Mouse (Mus musculus) intestine, embryonic 15.5 days (tissue): Measurements from ENCODE around the gene Mall. TPM values are rescaled to one million over a fixed set of nuclear protein-coding genes. Genes with fewer than 3 reads are reported as not detected.

ENCODE experiments used
- ATAC-seq: fragments of 200-750 bp; cut with Nextera tagmentation; 2 replicates; pipeline ENCODE4 v1.8.0; 2017; ENCODE audit warnings: moderate TSS enrichment, moderate library complexity
- H3K27ac ChIP-seq: fragments of 300-500 bp; sonication (generic); 2 replicates; pipeline ENCODE4 v1.5.1; 2015; ENCODE audit warnings: mild to moderate bottlenecking, inconsistent platforms
- H3K27me3 ChIP-seq: fragments of 300-500 bp; sonication (generic); replicated peaks from 2 replicates; pipeline ENCODE4 v1.6.1; 2015; ENCODE audit warnings: inconsistent platforms
- H3K36me3 ChIP-seq: fragments of 300-500 bp; sonication (generic); 2 replicates; pipeline ENCODE4 v1.6.1; 2015; ENCODE audit warnings: inconsistent platforms
- H3K4me1 ChIP-seq: fragments of 300-500 bp; sonication (generic); replicated peaks from 2 replicates; pipeline ENCODE4 v1.6.1; 2015; ENCODE audit warnings: inconsistent platforms
- H3K4me2 ChIP-seq: fragments of 300-500 bp; sonication (generic); replicated peaks from 2 replicates; pipeline ENCODE4 v1.6.1; 2015; ENCODE audit warnings: mild to moderate bottlenecking, inconsistent platforms
- H3K4me3 ChIP-seq: fragments of 300-500 bp; sonication (generic); replicated peaks from 2 replicates; pipeline ENCODE4 v1.5.1; 2015; ENCODE audit warnings: inconsistent platforms
- H3K9ac ChIP-seq: fragments of 300-500 bp; sonication (generic); 2 replicates; pipeline ENCODE4 v1.6.1; 2015; ENCODE audit warnings: inconsistent platforms
- H3K9me3 ChIP-seq: fragments of 300-500 bp; sonication (generic); 2 replicates; pipeline ENCODE4 v1.6.1; 2016; ENCODE audit warnings: inconsistent platforms
- WGBS: fragments of 180-500 bp; shearing (Covaris S2); methylation state at CpG from one replicate; pipeline ENCODE4 v1.1.7; 2015; 5-methylcytosine and 5-hydroxymethylcytosine counted together
- polyA plus RNA-seq: library from polyadenylated mRNA; unstranded; fragments of >200 nt; fragmentation: Nextera tagmentation; extraction: Ambion mirVana; gene quantifications from 2 replicates; pipeline ENCODE4 v1.2.1, GENCODE M21; 2015

Mall gene
- polyA plus RNA-seq, 1 experiment from 2014 or later = 21.4 TPM

GRCm38 (mm10) chr2:127723193-127723592 lies 6.5 kb downstream of the Mall start:
- no peak overlapping the region for H3K4me2 ChIP-seq
- no peak for ATAC-seq
- H3K4me1 ChIP-seq = peaks cover 21% of the 10 kb centered on the region
- no peaks in the 10 kb centered on the region for H3K27me3 ChIP-seq
- no peak overlapping the region for H3K4me3 ChIP-seq
- H3K27ac ChIP-seq = peak overlapping the region; percentile 44; the same call in 1 of the 2 replicates
- H3K9ac ChIP-seq = no peak overlapping the region
- WGBS = 55% methylated on average over 4 of the region's 4 CpGs
- H3K36me3 ChIP-seq = no peaks in the 10 kb centered on the region
- no peaks in the 10 kb centered on the region for H3K9me3 ChIP-seq

GRCm38 (mm10) chr2:127722176-127722892 lies 7.4 kb downstream of the Mall start:
- Histone ChIP-seq H3K9ac (no peak overlapping the region), H3K9me3 (no peaks in the 10 kb centered on the region), H3K4me1 (peaks cover 21% of the 10 kb centered on the region), H3K4me2 (no peak overlapping the region), H3K36me3 (no peaks in the 10 kb centered on the region), H3K4me3 (no peak overlapping the region), H3K27me3 (no peaks in the 10 kb centered on the region), H3K27ac (peak overlapping the region; percentile 82)
- WGBS = 28% methylated on average over 7 of the region's 7 CpGs
- ATAC-seq = peak; percentile 91

DNA sequence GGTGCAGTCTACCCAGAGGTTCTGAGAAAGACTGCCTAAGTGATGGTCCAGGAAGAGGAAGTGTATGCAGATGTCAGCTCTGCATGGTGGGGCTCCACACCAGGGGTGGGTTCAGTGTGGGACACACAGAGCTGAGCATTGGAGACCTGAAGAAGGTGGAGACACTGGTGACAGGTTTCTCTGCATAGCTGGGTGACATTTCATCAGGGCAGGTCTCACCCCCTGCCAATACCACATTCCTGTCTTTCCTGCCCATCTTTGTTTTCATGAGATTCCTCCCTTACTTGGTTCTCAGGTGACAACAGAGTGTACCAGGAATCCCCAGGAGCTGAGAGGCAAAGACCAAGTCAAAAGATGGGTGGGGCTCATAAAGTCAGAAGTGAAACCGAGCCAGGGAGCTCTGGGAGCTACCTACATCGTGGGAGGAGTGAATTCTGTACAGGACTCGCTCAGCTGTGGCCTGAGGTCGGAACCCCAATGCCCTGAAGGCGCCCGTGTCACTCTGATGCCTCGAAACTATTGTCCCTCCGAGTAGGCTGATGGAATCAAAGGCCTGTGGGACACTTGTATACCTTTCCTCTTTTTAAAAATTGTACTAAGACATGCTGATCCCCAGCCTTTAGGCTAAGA lies 10.8 kb downstream of the Mall start:
- 70% methylated on average over 8 of the region's 8 CpGs for WGBS
- no peak for ATAC-seq
- Histone ChIP-seq H3K27ac (no peak overlapping the region), H3K4me3 (no peak overlapping the region), H3K27me3 (no peaks in the 10 kb centered on the region), H3K9ac (no peak overlapping the region), H3K4me1 (peaks cover 18% of the 10 kb centered on the region), H3K4me2 (no peak overlapping the region), H3K9me3 (no peaks in the 10 kb centered on the region), H3K36me3 (no peaks in the 10 kb centered on the region)

- H3K4me3 ChIP-seq = no peak overlapping the region
- H3K9ac ChIP-seq = no peak overlapping the region
- no peak overlapping the region for H3K27ac ChIP-seq
- H3K36me3 ChIP-seq = no peaks in the 10 kb centered on the region
- no peaks in the 10 kb centered on the region for H3K4me1 ChIP-seq
- no peak overlapping the region for H3K4me2 ChIP-seq
- no peaks in the 10 kb centered on the region for H3K27me3 ChIP-seq
- WGBS = 42% methylated on average over 3 of the region's 3 CpGs
- no peak for ATAC-seq
- H3K9me3 ChIP-seq = no peaks in the 10 kb centered on the region
Measured at GRCm38 (mm10) chr2:127714726-127715125, 15.0 kb downstream of the Mall start.

DNA sequence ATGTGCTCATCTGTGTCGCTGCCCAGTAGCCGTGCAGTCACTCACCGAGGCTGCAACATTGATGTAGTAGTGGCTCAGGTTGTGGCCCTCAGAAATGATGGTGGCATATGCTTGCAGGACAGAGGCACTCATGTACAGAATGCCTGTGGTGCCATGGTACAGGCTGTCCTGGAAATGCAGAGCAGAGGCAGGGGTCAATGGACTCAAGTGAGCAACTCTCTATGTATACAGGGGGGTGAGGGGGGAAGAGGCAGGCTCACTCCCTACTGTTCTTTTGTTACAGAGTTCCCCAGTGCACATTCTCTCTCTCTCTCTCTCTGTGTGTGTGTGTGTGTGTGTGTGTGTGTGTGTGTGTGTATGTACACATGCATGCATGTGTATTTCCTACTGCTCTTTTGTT lies 20.9 kb downstream of the Mall start:
- ATAC-seq = no peak

DNA sequence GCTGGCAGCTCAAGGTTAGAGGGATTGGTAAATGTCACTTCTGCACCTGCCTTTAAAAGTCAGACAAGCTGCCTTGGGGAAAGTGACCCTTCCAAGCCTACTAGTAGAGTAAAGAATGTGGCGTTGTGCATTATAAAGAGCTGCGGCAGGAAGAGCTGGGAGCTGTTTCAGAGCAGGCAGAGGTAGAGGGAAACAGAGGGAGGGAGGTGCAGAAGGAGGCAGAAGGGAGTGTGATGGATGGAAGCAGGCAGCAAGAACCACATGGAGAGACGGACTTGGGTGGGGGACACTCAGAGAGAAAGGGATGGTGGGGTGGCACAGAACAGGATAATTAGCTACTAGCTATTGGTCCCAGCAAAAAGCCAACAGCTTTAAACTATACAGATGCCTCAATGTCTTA lies 21.7 kb downstream of the Mall start:
- Histone ChIP-seq H3K4me3 (no peak overlapping the region), H3K27ac (no peak overlapping the region), H3K27me3 (no peaks in the 10 kb centered on the region), H3K4me1 (no peaks in the 10 kb centered on the region), H3K36me3 (no peaks in the 10 kb centered on the region), H3K4me2 (no peak overlapping the region), H3K9ac (no peak overlapping the region), H3K9me3 (no peaks in the 10 kb centered on the region)
- ATAC-seq = no peak
- 43% methylated on average over 3 of the region's 3 CpGs for WGBS

More for the DNA sequence above, 20.9 kb downstream of the Mall start:
- no peak overlapping the region for H3K4me2 ChIP-seq
- no peaks in the 10 kb centered on the region for H3K4me1 ChIP-seq
- H3K9ac ChIP-seq = no peak overlapping the region
- no peak overlapping the region for H3K27ac ChIP-seq
- H3K27me3 ChIP-seq = no peaks in the 10 kb centered on the region
- H3K36me3 ChIP-seq = no peaks in the 10 kb centered on the region
- no peak overlapping the region for H3K4me3 ChIP-seq
- H3K9me3 ChIP-seq = no peaks in the 10 kb centered on the region
- WGBS = 71% methylated on average over 3 of the region's 3 CpGs

GRCm38 (mm10) chr2:127705267-127705666 lies 24.5 kb downstream of the Mall start:
- no peak for ATAC-seq
- no peak overlapping the region for H3K9ac ChIP-seq

GRCm38 (mm10) chr2:127689239-127689638 lies 40.5 kb downstream of the Mall start:
- Histone ChIP-seq H3K9ac (no peak overlapping the region), H3K27ac (no peak overlapping the region), H3K9me3 (no peaks in the 10 kb centered on the region), H3K27me3 (no peaks in the 10 kb centered on the region), H3K36me3 (no peaks in the 10 kb centered on the region), H3K4me3 (no peak overlapping the region), H3K4me1 (no peaks in the 10 kb centered on the region), H3K4me2 (no peak overlapping the region)
- ATAC-seq = no peak
- WGBS = 76% methylated on average over 4 of the region's 4 CpGs

More at GRCm38 (mm10) chr2:127705267-127705666, 24.5 kb downstream of the Mall start:
- Histone ChIP-seq H3K4me1 (no peaks in the 10 kb centered on the region), H3K36me3 (no peaks in the 10 kb centered on the region), H3K4me3 (no peak overlapping the region), H3K27ac (no peak overlapping the region), H3K9me3 (no peaks in the 10 kb centered on the region), H3K4me2 (no peak overlapping the region), H3K27me3 (no peaks in the 10 kb centered on the region)
- 89% methylated on average over 6 of the region's 6 CpGs for WGBS

DNA sequence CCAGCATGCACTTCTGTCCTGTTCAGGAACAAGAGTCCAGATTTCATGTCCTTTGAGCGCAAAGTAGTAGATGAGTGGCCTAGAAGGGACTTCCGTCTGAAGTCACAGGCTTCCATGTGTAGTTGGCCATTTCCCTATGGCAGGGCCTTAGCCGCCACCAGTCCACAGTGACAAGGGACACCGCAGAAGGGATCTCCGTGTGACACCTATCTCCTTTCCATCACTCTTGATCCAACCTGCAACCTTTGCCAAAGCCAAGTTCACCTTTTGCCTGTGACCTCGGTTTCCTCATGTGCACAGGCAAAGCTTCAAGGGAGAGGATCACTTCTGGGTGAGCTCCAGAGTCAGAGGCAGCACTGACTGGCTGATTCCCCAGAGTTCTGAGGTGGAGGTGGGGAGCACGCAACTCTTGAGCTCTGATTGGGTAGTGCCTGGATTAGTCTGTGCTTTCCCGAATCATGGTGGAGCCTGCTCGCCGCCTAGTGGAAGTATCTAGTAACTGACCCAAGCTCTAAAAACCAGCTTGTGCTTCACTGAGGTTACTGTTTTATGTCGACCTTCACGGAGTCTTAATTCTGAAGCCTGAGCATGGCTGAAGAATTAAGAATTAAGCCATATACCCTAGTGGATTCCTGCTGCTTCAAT lies 45.9 kb downstream of the Mall start:
- no peak overlapping the region; the same call in 1 of the 2 replicates for H3K4me2 ChIP-seq
- H3K36me3 ChIP-seq = no peaks in the 10 kb centered on the region
- H3K27me3 ChIP-seq = no peaks in the 10 kb centered on the region
- WGBS = 38% methylated on average over 12 of the region's 12 CpGs
- no peaks in the 10 kb centered on the region for H3K9me3 ChIP-seq
- no peak overlapping the region for H3K9ac ChIP-seq
- no peak overlapping the region for H3K4me3 ChIP-seq
- no peaks in the 10 kb centered on the region for H3K4me1 ChIP-seq
- ATAC-seq = peak; percentile 84
- H3K27ac ChIP-seq = no peak overlapping the region

DNA sequence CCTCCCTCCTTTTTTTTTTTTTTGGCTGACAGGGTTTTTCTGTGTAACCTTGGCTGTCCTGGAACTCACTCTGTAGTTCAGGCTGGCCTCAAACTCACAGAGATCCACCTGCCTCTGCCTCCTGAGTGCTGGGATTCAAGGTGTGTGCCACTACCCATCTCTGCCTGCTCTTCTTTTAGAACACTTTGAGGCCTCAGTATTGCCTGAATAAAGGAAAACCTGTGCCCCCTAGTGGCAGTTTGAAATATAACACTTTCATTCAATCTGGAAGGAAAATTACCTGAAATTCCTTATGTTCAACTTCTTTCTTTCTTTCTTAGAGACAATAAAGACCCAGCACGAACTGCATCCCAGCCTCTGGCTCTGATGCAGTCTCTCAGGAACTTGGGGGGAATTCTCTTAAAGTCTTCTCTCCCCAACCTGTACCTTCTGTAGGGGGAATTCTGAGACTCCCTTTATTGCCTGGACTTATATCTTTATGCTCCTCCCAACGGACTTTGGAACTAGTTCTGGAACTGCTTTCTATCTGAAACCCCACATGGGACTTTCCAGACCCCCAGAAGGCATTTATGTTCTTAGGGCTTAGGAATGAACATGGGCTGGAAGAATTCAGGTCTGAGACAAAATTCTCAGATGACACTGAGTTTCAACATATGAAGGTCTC lies 61.8 kb downstream of the Mall start:
- Histone ChIP-seq H3K4me2 (no peak overlapping the region), H3K9me3 (no peaks in the 10 kb centered on the region), H3K9ac (no peak overlapping the region), H3K4me3 (no peak overlapping the region), H3K36me3 (no peaks in the 10 kb centered on the region), H3K4me1 (no peaks in the 10 kb centered on the region), H3K27ac (no peak overlapping the region), H3K27me3 (no peaks in the 10 kb centered on the region)
- WGBS = 20% methylated on average over 2 of the region's 2 CpGs
- peak; percentile 53; the same call in 1 of the 2 replicates for ATAC-seq

DNA sequence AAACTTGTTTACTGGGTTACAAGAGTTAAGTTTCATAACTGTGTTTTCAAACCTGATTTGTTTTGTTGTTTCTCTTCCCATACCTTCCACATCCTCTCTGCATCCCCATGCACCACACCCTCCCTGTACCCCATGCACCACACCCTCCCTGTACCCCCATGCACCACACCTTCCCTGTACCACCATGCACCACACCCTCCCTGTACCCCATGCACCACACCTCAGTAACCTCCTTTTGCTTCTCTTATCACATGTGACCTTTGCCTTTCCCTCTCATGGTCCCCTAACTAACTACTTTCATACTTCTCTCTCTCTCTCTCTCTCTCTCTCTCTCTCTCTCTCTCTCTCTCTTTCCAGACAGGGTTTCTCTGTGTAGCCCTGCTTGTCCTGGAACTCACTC lies 62.7 kb downstream of the Mall start:
- no peak overlapping the region for H3K9ac ChIP-seq
- no peak overlapping the region for H3K27ac ChIP-seq
- no peaks in the 10 kb centered on the region for H3K27me3 ChIP-seq
- no peak overlapping the region for H3K4me3 ChIP-seq
- no peak overlapping the region for H3K4me2 ChIP-seq
- no peaks in the 10 kb centered on the region for H3K9me3 ChIP-seq
- peak; percentile 96 for ATAC-seq
- H3K36me3 ChIP-seq = no peaks in the 10 kb centered on the region
- H3K4me1 ChIP-seq = no peaks in the 10 kb centered on the region

- Histone ChIP-seq H3K4me1 (no peaks in the 10 kb centered on the region), H3K9ac (no peak overlapping the region), H3K36me3 (no peaks in the 10 kb centered on the region), H3K27me3 (peaks cover 3% of the 10 kb centered on the region; the same call in 1 of the 2 replicates), H3K4me2 (no peak overlapping the region), H3K4me3 (no peak overlapping the region), H3K27ac (no peak overlapping the region), H3K9me3 (no peaks in the 10 kb centered on the region)
- whole genome bisulfite sequencing = 27% methylated on average over 2 of the region's 2 CpGs
- ATAC-seq = no peak
Measured at GRCm38 (mm10) chr2:127662708-127663107, 67.0 kb downstream of the Mall start.
